Mouse (Mus musculus): ENCODE results near the gene Scgb2b15. TPM values are rescaled to one million over a fixed set of nuclear protein-coding genes. Genes with fewer than 3 reads are reported as not detected.

Scgb2b15 gene
- polyA plus RNA-seq (2012; rRNA removed): not detected in 2 replicates

DNA sequence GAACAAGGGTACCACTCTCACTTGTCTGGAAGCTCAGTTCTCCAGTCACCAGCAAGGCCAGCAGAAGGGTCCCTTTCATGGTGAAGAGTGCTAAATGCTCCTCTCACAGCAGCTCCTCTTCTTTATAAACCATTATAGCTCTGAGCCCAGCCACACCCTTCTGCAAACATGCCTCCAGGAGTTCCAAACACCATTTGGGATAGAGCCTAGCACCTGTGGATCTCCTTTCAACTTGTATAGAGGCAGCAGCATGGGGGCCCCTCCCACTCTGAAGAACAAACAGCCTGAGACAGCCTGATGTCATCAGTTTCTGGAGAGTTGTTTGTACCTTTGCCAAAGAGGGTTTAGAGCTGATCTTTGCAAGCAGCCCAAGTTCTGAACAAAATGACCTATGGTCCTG, at the start of gene Scgb2b15:
Gene Scgb2b15 (minus strand): TSS at position 101 of the 400 bp plus-strand sequence.

DNA sequence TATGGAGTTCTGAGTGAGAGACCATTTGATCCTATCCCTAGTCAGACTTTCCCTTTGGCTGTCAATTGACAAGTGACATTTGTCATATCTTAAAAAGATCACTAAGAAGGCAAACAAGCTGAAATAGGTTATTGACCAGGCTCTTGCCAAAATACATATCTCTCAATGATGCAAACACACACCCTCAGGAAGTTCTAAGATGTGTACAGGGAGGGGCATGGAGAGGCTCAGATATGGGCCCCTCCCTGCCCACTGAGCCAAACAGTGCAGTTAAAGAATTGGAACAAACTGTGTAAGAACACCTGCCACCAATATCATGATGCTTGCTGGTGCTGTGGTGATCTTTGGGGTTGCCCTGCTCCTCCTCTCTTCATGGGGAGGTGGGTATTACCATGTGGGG, 6.8 kb upstream of the Scgb2b15 start, which contains the start of gene Scgb1b15:
Gene Scgb1b15 (plus strand): TSS at position 301 of the 400 bp plus-strand sequence.

Other genes with a start within 250 kb of the Scgb2b15 start
- not detected in 2 replicates for gene Scgb1b15, start 6.9 kb upstream of the Scgb2b15 start, polyA plus RNA-seq (2012; rRNA removed)
- gene Scgb2b17, start 226.9 kb upstream of the Scgb2b15 start, polyA plus RNA-seq (2012; rRNA removed): not detected in 2 replicates
- not detected in 2 replicates for gene Scgb1b17, start 233.8 kb upstream of the Scgb2b15 start, polyA plus RNA-seq (2012; rRNA removed)

Data from central nervous system, embryonic 18 days (tissue).